Mouse (Mus musculus): ENCODE results near the gene Cyld.

DNA sequence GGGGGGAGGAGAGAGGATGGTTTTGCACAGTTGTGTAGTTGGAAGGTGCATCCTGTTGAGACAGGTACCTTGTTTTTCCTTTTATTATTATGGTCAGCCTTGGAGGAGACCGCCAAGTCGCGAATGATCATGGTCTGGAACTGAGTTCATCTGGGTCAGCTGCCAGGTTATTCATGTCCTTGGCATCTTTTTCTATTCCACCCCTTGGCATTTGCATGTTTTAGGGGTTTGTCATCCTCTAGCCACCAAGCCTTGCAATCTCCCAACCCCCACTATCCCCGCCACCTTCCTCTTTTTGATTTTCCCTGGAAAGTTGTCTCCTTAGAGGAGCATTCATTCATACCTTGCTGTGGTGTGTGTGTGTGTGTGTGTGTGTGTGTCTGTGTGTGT lies 809 bp downstream of the Cyld start:
- TF ChIP-seq E2F4 (IDR thresholded peaks at IDR 0.05; ENCODE audit: borderline replicate concordance, low read depth, low read length) (no peak), SMC3 (IDR thresholded peaks at IDR 0.05; ENCODE audit: low read depth, low read length) (no peak), EP300 (IDR thresholded peaks at IDR 0.05; ENCODE audit: low read depth in 1 of 2, low read length in 2 of 2) (no peak)

All from MEL (cell line).